Mouse (Mus musculus) skeletal muscle tissue, adult 2 months (tissue): ENCODE measurements at regions not wholly inside any gene's neighbourhood (a gene's known extent, or its start where the extent isn't known, plus 50 kb on each side); places are given as distances from the start of the nearest gene placed in this dataset.
"Not testable (repeated sequence)": the region's sequence is repeated elsewhere in the genome, so short reads cannot be mapped to it uniquely, and the experiment has no call there.

Experiments used
- DNase-seq: peaks from one replicate; pipeline ENCODE4 v3.0.0-alpha.2; 2012; ENCODE audit warnings: low read depth, low spot score

DNA sequence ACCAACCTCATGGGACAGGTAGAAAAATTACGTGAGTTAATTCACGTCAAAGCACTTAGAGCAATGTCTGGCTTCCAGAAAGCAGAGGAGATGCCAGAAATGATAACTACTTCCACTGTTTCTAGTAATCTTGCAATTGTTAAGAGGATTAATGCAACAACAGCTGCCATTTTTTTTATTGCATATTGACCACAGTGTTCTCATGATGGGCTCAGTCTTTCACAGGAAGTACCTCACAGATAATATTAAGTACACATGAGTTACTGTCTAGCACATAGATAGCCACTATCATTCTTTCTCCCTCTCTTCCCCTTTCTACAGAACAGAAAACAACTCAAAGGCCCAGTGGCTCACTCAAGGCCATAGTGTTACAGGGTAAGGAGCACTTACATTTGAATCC is 104.8 kb upstream of the Abca1 start:
- no peak for DNase-seq

GRCm38 (mm10) chr4:53263776-53264175 is 104.1 kb upstream of the Abca1 start:
- DNase-seq = peak; percentile 95

- no peak for DNase-seq
These were observed 102.8 kb upstream of the Abca1 start for GRCm38 (mm10) chr4:53262466-53262865.

DNA sequence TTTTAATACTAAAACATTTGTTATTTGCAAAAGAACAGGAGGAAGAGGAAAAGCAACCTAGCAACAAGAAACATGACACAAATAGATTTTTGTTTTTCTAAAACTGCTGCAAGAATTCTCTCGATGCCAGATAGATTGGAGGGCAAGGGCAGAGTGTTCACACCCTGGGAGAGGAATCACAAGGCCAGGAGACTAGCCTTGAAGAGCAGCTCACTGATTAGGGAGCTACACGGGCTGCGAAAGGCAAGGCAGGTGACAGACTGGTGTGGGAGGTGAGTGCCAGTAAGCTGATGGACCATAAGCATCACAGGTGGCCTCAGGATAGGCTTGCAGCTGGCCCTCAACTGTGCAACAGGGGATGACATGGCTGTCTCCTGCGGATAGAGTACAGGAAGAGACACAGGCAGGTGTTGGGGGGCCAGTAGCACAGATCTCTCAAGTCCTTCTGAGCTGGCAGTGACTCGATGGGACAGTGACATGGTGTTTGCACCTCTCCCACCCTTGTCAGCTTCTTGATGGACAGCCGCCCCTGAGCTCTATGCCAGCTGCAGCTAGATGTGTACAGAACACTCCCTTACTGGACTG is 102.0 kb upstream of the Abca1 start:
- no peak for DNase-seq

- DNase-seq = no peak
These were observed 99.3 kb upstream of the Abca1 start for GRCm38 (mm10) chr4:53258975-53259374.

DNA sequence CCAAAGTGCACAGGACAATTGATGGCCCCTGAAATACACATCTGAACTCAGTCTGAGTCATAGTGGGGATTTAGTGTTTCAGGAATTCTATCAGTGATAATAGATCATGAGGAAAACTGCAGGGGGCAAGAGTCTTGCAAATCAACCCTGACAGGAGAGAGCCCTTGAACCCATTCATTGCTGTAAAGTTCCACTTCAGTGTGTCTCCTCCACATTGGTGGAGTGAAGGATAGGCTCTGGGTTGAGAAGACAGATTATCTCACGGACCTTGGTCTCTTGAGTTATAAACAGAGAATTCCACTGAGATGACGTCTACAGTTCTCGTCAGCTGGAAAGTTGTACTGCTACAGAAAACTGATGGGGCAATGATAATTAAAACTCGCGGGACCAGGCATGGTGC is 97.3 kb upstream of the Abca1 start:
- DNase-seq = no peak

DNA sequence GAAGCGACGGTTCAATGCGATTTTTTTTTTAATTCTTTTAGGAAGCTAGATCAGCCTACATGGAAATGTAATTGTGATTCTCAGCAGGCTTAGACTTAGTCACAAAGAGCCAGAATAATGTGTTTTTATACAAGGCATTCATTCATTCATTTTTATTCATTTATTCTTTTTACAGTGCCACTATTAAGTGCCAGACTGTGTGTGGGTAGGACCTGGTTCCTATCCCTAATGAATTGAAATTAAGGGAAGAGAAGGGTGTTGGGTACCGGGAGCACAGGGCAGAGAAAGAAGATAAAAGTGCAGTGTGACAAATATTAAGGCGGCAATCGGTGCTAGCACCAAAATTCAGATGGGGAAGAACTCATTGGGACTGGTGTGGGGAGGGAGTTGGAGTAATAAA is 94.8 kb upstream of the Abca1 start:
- DNase-seq = no peak

DNA sequence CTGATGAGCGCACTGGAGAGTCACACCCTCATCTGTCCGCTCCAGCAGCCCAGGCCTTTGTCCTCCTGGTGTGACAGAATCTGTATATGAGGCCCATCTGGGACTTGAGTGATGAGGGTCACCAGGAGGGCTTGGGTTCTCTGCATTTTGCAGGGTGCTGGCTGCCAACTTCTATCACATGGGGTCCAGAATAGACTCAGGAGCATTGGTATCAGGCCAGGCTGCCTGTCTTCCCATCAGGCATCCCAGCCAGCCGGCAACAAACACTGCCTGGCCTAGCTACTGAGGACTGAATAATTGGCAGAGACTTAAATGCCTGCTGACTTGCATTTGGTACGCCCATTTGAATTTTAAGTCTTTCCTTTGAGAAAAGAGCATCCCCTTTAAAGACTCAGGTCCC is 94.0 kb upstream of the Abca1 start:
- DNase-seq = no peak

DNA sequence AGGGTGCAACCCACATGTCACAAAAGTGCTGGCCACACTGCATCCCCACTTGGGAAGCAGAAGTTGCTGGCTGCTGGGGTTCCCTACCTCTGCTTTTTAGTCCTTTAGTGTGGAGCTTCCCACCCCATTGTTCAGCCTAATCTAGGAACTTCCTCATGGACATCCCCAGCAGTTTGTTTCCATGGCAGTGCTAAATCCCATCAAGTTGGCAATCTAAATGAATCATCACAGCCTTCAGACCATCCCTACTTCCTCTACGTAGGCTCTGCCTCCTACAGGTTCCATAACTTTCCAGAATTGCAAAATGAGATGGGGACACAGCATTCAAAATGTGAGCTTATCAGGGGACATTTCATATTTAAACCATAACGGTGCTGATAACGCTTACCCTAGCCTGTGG is 90.6 kb upstream of the Abca1 start:
- no peak for DNase-seq

GRCm38 (mm10) chr4:53246083-53246747 is 86.5 kb upstream of the Abca1 start:
- DNase-seq = no peak

DNA sequence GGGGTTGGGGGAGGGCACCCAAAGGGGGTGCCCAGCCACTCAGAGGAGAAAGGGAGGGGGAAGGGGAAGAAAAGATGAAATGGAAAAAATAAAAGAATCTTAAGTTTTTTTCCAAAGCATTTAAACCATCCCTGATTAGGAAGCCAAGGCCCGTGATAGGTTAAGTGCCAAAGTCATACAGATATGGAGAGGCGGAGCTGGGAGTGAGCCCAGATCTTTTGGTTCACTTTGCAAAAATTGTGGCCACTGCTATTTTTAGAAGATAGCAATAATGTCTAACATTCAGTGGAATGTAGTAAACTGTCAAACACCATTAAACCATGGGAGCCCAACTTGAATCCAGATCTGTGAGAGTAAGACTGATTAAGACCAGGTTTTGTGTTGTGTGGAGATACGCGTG is 85.9 kb upstream of the Abca1 start:
- DNase-seq = no peak

DNA sequence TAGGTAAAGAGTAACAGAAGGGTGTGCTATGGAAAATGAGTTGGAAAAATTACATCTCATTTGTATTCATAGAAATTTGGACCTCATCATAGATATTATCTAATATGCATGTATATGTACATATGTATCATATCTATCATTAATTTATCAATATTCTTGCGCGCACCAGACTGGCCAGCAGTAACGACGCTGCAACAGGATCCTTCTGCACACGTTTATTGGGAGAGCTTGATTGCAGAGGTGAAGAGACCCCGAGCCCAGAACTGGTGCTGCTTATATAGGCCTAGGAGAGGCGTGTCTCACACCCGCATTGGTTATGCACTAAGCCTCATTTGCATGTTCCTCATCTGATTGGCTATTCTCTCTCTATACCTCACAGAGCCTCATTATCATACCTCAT is 83.8 kb upstream of the Abca1 start:
- DNase-seq = not testable (repeated sequence)

GRCm38 (mm10) chr4:53239856-53240255 is 80.2 kb upstream of the Abca1 start:
- no peak for DNase-seq

- no peak for DNase-seq
These were observed 78.9 kb upstream of the Abca1 start for GRCm38 (mm10) chr4:53238314-53239259.

DNA sequence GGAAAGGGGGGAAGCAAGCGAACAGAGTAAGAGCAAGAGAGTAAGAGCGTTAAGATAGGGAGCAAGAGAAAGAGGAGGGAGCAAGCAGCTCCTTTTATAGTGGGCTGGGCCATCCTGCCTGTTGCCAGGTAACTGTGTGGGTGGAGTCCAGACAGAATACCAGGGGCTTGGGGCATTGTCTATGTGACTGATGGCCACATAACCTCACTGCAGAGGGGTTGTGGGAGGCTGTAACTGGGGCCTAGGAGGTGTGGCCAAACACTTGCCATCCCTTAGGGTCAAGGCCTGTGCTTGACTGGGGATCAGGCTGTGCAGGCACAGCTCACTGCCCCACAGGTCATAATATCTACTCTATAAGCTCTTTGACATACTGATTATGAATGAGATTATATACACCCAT is 76.2 kb upstream of the Abca1 start:
- DNase-seq = no peak

- no peak for DNase-seq
These were observed 72.7 kb upstream of the Abca1 start for GRCm38 (mm10) chr4:53232436-53232835.

DNA sequence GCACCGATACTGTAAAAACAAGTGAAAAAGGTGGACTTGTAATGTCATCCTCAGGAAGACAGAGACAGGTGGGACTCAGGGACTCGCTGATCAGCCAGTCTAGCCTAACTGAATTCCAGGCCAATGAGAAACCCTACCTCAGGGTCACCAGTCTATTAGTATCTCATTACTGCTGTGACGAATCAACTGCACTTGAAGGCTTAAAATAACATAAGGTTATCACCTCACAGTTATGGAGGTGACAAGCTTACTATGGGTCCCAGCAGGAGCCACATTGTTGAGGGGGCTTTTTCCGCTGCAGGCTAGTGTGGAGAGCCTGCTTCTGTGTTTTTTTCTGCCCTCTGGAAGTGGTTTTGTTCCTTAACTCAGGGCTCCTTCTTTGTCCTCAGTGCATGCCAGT is 72.2 kb upstream of the Abca1 start:
- peak; percentile 74 for DNase-seq

GRCm38 (mm10) chr4:53231046-53231445 is 71.4 kb upstream of the Abca1 start:
- no peak for DNase-seq

DNA sequence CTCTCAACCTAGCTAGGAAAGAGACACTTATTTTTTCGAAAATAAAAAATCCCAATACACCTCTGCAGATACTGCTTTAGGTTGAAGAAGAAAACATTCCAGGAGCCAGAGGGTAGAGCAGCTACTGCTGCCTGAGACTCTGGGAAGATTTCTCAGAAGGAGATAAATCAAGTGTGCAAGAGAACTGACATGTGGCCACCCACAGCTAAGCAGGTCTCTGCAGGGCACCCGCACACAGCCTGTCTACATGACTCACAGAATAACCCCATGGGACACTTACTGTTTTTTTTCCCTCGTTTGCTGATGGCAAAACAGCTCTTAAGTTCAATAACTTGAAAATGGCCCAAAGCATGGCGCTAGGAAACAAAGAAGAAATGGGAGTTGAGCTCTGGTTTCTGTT is 68.7 kb upstream of the Abca1 start:
- DNase-seq = no peak

- DNase-seq = peak; percentile 21
These were observed 68.1 kb upstream of the Abca1 start for GRCm38 (mm10) chr4:53227771-53228170.

DNA sequence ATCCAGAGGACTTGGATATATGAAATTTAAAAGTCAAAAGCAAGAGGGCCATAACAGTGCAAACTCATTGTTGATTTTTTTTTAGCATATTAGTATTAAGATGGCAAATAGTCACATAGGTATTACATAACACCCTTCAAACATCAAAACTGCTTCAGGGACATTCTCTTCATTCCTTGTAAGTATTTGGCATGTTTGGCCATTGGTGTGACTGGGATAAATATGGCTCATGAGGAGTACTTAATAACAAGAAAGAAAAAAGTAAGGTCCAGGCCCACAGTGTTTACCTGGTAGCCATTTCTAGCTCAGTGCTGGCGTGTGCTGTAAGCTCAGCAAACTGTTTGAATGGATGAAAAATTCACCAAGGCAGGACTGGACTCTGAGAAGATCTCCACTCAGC is 67.4 kb upstream of the Abca1 start:
- no peak for DNase-seq

GRCm38 (mm10) chr4:53226376-53226775 is 66.7 kb upstream of the Abca1 start:
- no peak for DNase-seq

- no peak for DNase-seq
These were observed 63.7 kb upstream of the Abca1 start for GRCm38 (mm10) chr4:53223379-53223778.
